Mouse (Mus musculus) heart, embryonic 14.5 days (tissue): ENCODE measurements around the gene 2310046K23Rik. TPM values are rescaled to one million over a fixed set of nuclear protein-coding genes. Genes with fewer than 3 reads are reported as not detected.

Experiments
- ATAC-seq: fragments of 200-750 bp; cut with Nextera tagmentation; 2 replicates; pipeline ENCODE4 v1.8.0; 2017; ENCODE audit warnings: low read depth, moderate TSS enrichment; ENCODE audit not compliant: insufficient number of reproducible peaks, insufficient read depth, low FRiP score
- H3K27ac ChIP-seq, 2 experiments: fragments of 200-500 bp in 1 of 2; fragments of 300-500 bp in 1 of 2; sonication (generic) in 1 of 2; replicated peaks in 1 of 2; 2 replicates each; pipeline ENCODE4 v1.5.1; 2012 to 2014; ENCODE audit warnings: low read depth in 2 of 2, low read length in 2 of 2, control low read depth in 1 of 2, mild to moderate bottlenecking in 1 of 2, mixed read lengths in 1 of 2; ENCODE audit not compliant: control insufficient read depth in 1 of 2, insufficient read depth in 1 of 2
- H3K27me3 ChIP-seq: fragments of 300-500 bp; sonication (generic); 2 replicates; pipeline ENCODE4 v1.6.1; 2014; ENCODE audit warnings: mild to moderate bottlenecking, low read length, control low read depth; ENCODE audit not compliant: control insufficient read depth, insufficient read depth
- H3K36me3 ChIP-seq: fragments of 300-500 bp; sonication (generic); 2 replicates; pipeline ENCODE4 v1.6.1; 2014; ENCODE audit warnings: mild to moderate bottlenecking, control low read depth, low read length, mixed read lengths; ENCODE audit not compliant: control insufficient read depth, insufficient read depth
- H3K4me1 ChIP-seq, 2 experiments: fragments of 200-500 bp in 1 of 2; fragments of 300-500 bp in 1 of 2; sonication (generic) in 1 of 2; 2 replicates each; pipeline ENCODE4 v1.6.1; 2012 to 2014; ENCODE audit warnings: low read length in 2 of 2, control low read depth in 1 of 2, mixed read lengths in 1 of 2; ENCODE audit not compliant: control insufficient read depth in 2 of 2, insufficient read depth in 2 of 2
- H3K4me2 ChIP-seq: fragments of 300-500 bp; sonication (generic); 2 replicates; pipeline ENCODE4 v1.6.1; 2014; ENCODE audit warnings: mild to moderate bottlenecking, low read length
- H3K4me3 ChIP-seq, 2 experiments: fragments of 200-500 bp in 1 of 2; fragments of 300-500 bp in 1 of 2; sonication (generic) in 1 of 2; 2 replicates each; pipeline ENCODE4 v1.5.1; 2012 to 2014; ENCODE audit warnings: low read length in 2 of 2, mild to moderate bottlenecking in 2 of 2, control low read depth in 1 of 2, low read depth in 1 of 2, moderate library complexity in 1 of 2; ENCODE audit not compliant: control insufficient read depth in 1 of 2, insufficient read depth in 1 of 2
- H3K9ac ChIP-seq: fragments of 300-500 bp; sonication (generic); 2 replicates; pipeline ENCODE4 v1.6.1; 2014; ENCODE audit warnings: mild to moderate bottlenecking, low read length
- H3K9me3 ChIP-seq: fragments of 300-500 bp; sonication (generic); 2 replicates; pipeline ENCODE4 v1.6.1; 2016; ENCODE audit warnings: low read length, control low read depth; ENCODE audit not compliant: control insufficient read depth
- polyA plus RNA-seq: library from polyadenylated mRNA; unstranded; fragments of >200 nt; fragmentation: Nextera tagmentation; extraction: Ambion mirVana; gene quantifications from 2 replicates; pipeline ENCODE4 v1.2.1, GENCODE M21; 2014

The 2310046K23Rik gene
- polyA plus RNA-seq, 1 experiment from 2014 or later: not detected

DNA sequence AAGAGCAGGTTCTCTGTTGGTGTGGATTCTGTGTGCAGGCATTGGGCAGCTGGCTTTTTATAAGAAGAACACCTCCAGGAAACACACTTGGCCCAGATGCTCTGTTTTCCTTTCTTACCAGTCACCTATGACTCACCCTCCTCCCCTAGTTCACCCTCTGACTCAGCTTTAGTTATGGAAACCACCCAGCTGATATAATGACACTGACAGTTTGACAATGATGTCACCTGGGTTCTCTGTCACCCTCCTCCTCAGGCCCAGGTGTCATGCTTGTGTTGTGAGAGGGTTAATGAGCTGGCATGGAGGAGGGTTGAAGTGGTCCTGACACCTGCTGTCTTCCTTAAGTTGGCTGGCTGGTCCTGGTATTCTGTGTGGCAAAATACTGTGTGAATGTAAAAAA lies 48.4 kb downstream of the 2310046K23Rik start, which contains the start of gene Sprr1a:
Sprr1a (minus strand) TSS at position 33 of the 400 bp plus-strand sequence.
- Histone ChIP-seq H3K4me3 (no peak within 1 kb of the TSS), H3K27ac (no peak within 1 kb of the TSS), H3K9me3 (no peaks in the 10 kb centered on the region), H3K4me2 (no peak within 1 kb of the TSS), H3K9ac (no peak within 1 kb of the TSS), H3K4me1 (no peaks in the 10 kb centered on the region), H3K36me3 (no peaks in the 10 kb centered on the region), H3K27me3 (no peaks in the 10 kb centered on the region)
- ATAC-seq: no peak

Other genes with a start within 250 kb of the 2310046K23Rik start
- gene Sprr2a3, start 249.1 kb downstream of the 2310046K23Rik start, polyA plus RNA-seq: not detected in 2 replicates
- not detected in 2 replicates for gene Sprr2b, start 217.9 kb downstream of the 2310046K23Rik start, polyA plus RNA-seq
- not detected in 2 replicates for gene Sprr2d, start 195.4 kb downstream of the 2310046K23Rik start, polyA plus RNA-seq
- not detected in 2 replicates for gene Sprr2e, start 182.4 kb downstream of the 2310046K23Rik start, polyA plus RNA-seq
- not detected in 2 replicates for gene Sprr2f, start 169.3 kb downstream of the 2310046K23Rik start, polyA plus RNA-seq
- not detected in 2 replicates for gene Sprr2h, start 148.8 kb downstream of the 2310046K23Rik start, polyA plus RNA-seq
- gene Sprr2i, start 126.5 kb downstream of the 2310046K23Rik start, polyA plus RNA-seq: not detected in 2 replicates
- not detected in 2 replicates for gene Sprr2j-ps, start 116.4 kb downstream of the 2310046K23Rik start, polyA plus RNA-seq
- 5.2 and 5.9 TPM in 2 replicates for gene Gm9774, start 105.1 kb downstream of the 2310046K23Rik start, polyA plus RNA-seq
- gene Sprr2k, start 101.9 kb downstream of the 2310046K23Rik start, polyA plus RNA-seq: not detected in 2 replicates
- not detected in 2 replicates for gene Sprr1b, start 95.7 kb downstream of the 2310046K23Rik start, polyA plus RNA-seq
- not detected in 2 replicates for gene Sprr3, start 75.8 kb downstream of the 2310046K23Rik start, polyA plus RNA-seq
- 0.78 TPM in 1 of 2 replicates, not detected in the other for gene Sprr1a, start 48.6 kb downstream of the 2310046K23Rik start, polyA plus RNA-seq
- not detected in 2 replicates for gene Sprr4, start 34.0 kb downstream of the 2310046K23Rik start, polyA plus RNA-seq
- gene Ivl, start 39.2 kb upstream of the 2310046K23Rik start, polyA plus RNA-seq: not detected in 2 replicates
- gene Smcp, start 54.5 kb upstream of the 2310046K23Rik start, polyA plus RNA-seq: not detected in 2 replicates
- not detected in 2 replicates for gene 2210017I01Rik, start 73.0 kb upstream of the 2310046K23Rik start, polyA plus RNA-seq
- gene Lce6a, start 87.1 kb upstream of the 2310046K23Rik start, polyA plus RNA-seq: not detected in 2 replicates
- not detected in 2 replicates for gene Lce1a1, start 113.8 kb upstream of the 2310046K23Rik start, polyA plus RNA-seq
- not detected in 2 replicates for gene Lce1b, start 122.4 kb upstream of the 2310046K23Rik start, polyA plus RNA-seq
- gene Lce1a2, start 135.8 kb upstream of the 2310046K23Rik start, polyA plus RNA-seq: not detected in 2 replicates
- gene Lce1c, start 144.7 kb upstream of the 2310046K23Rik start, polyA plus RNA-seq: not detected in 2 replicates
- not detected in 2 replicates for gene Lce1d, start 152.7 kb upstream of the 2310046K23Rik start, polyA plus RNA-seq
- gene Lce1e, start 174.6 kb upstream of the 2310046K23Rik start, polyA plus RNA-seq: not detected in 2 replicates
- gene Lce1f, start 185.8 kb upstream of the 2310046K23Rik start, polyA plus RNA-seq: not detected in 2 replicates
- gene Gm38119, start 204.6 kb upstream of the 2310046K23Rik start, polyA plus RNA-seq: not detected in 2 replicates
- not detected in 2 replicates for gene Lce1g, start 217.8 kb upstream of the 2310046K23Rik start, polyA plus RNA-seq
- gene Lce1h, start 230.6 kb upstream of the 2310046K23Rik start, polyA plus RNA-seq: not detected in 2 replicates
- gene Lce1i, start 244.4 kb upstream of the 2310046K23Rik start, polyA plus RNA-seq: not detected in 2 replicates